Mouse (Mus musculus) lung, embryonic 15.5 days (tissue): ENCODE measurements around the gene AC192777.2. TPM values are rescaled to one million over a fixed set of nuclear protein-coding genes. Genes with fewer than 3 reads are reported as not detected.
"Not testable (repeated sequence)": the region's sequence is repeated elsewhere in the genome, so short reads cannot be mapped to it uniquely, and the experiment has no call there.

ENCODE experiments used
- ATAC-seq: fragments of 200-750 bp; cut with Nextera tagmentation; 2 replicates; pipeline ENCODE4 v1.8.0; 2017; ENCODE audit warnings: moderate number of reproducible peaks, borderline replicate concordance; ENCODE audit not compliant: low FRiP score, low TSS enrichment; ENCODE audit errors: extremely low read depth
- H3K27ac ChIP-seq: fragments of 300-500 bp; sonication (generic); 2 replicates; pipeline ENCODE4 v1.5.1; 2015; ENCODE audit warnings: moderate library complexity, mild to moderate bottlenecking, inconsistent platforms
- H3K27me3 ChIP-seq: fragments of 300-500 bp; sonication (generic); 2 replicates; pipeline ENCODE4 v1.6.1; 2015; ENCODE audit warnings: inconsistent platforms
- H3K36me3 ChIP-seq: fragments of 300-500 bp; sonication (generic); 2 replicates; pipeline ENCODE4 v1.6.1; 2015; ENCODE audit warnings: inconsistent platforms
- H3K4me1 ChIP-seq: fragments of 300-500 bp; sonication (generic); 2 replicates; pipeline ENCODE4 v1.6.1; 2015; ENCODE audit warnings: inconsistent platforms
- H3K4me2 ChIP-seq: fragments of 300-500 bp; sonication (generic); 2 replicates; pipeline ENCODE4 v1.6.1; 2015; ENCODE audit warnings: inconsistent platforms, mild to moderate bottlenecking, moderate library complexity
- H3K4me3 ChIP-seq: fragments of 300-500 bp; sonication (generic); 2 replicates; pipeline ENCODE4 v1.5.1; 2015; ENCODE audit warnings: mild to moderate bottlenecking, inconsistent platforms
- H3K9ac ChIP-seq: fragments of 300-500 bp; sonication (generic); 2 replicates; pipeline ENCODE4 v1.6.1; 2015; ENCODE audit warnings: inconsistent platforms
- H3K9me3 ChIP-seq: fragments of 300-500 bp; sonication (generic); 2 replicates; pipeline ENCODE4 v1.6.1; 2016; ENCODE audit warnings: inconsistent platforms
- WGBS: fragments of 180-500 bp; shearing (Covaris S2); methylation state at CpG from one replicate; pipeline ENCODE4 v1.1.7; 2015; 5-methylcytosine and 5-hydroxymethylcytosine counted together
- microRNA-seq: library from miRNA; unstranded; fragments of <30 nt; microRNA quantifications from one replicate; pipeline ENCODE4, GENCODE M21; 2016
- polyA plus RNA-seq: library from polyadenylated mRNA; unstranded; fragments of >200 nt; fragmentation: Nextera tagmentation; extraction: Ambion mirVana; gene quantifications from 2 replicates; pipeline ENCODE4 v1.2.1, GENCODE M21; 2015

Gene AC192777.2
- polyA plus RNA-seq = not detected in 2 replicates

- not testable (repeated sequence) for H3K4me2 ChIP-seq, H3K27ac ChIP-seq, H3K27me3 ChIP-seq, H3K9me3 ChIP-seq, ATAC-seq, H3K4me1 ChIP-seq, H3K36me3 ChIP-seq, H3K4me3 ChIP-seq, H3K9ac ChIP-seq
- WGBS = 33% methylated on average over 1 of the region's 1 CpGs
These were observed at the start of gene AC192777.2 for GRCm38 (mm10) chr17:40095150-40095549. Gene AC192777.2 (plus strand): TSS chr17:40095450.

- not testable (repeated sequence) for H3K4me2 ChIP-seq, ATAC-seq, H3K9me3 ChIP-seq, H3K4me3 ChIP-seq, H3K4me1 ChIP-seq, H3K36me3 ChIP-seq, H3K27me3 ChIP-seq, H3K9ac ChIP-seq, H3K27ac ChIP-seq
- 82% methylated on average over 6 of the region's 6 CpGs for WGBS
These were observed 20.9 kb downstream of the AC192777.2 start for GRCm38 (mm10) chr17:40116172-40116571.

- not testable (repeated sequence) for ATAC-seq, H3K4me2 ChIP-seq, H3K9ac ChIP-seq, H3K27me3 ChIP-seq, H3K27ac ChIP-seq, H3K4me3 ChIP-seq, H3K9me3 ChIP-seq, H3K4me1 ChIP-seq, H3K36me3 ChIP-seq
- 55% methylated on average over 4 of the region's 4 CpGs for WGBS
These were observed 21.6 kb downstream of the AC192777.2 start for GRCm38 (mm10) chr17:40116877-40117276.

Small RNAs within 50 kb of the gene (microRNA-seq; reads per million reads assigned to microRNA genes)
- not detected for gene Gm26376

Other genes starting within 250 kb of the AC192777.2 start
- gene Esp38, start 144.9 kb upstream of the AC192777.2 start, polyA plus RNA-seq = not detected in 2 replicates
- not detected in 2 replicates for gene Pgk2, start 113.2 kb downstream of the AC192777.2 start, polyA plus RNA-seq
- gene Crisp3, start 146.8 kb downstream of the AC192777.2 start, polyA plus RNA-seq = not detected in 2 replicates
- gene Crisp1, start 223.8 kb downstream of the AC192777.2 start, polyA plus RNA-seq = not detected in 2 replicates